Mouse (Mus musculus) heart, adult 2 months (tissue): ENCODE data around the gene Zc3h12a. TPM values are rescaled to one million over a fixed set of nuclear protein-coding genes. Genes with fewer than 3 reads are reported as not detected.

ENCODE experiments used
- DNase-seq, 2 experiments: peaks; one replicate each; pipeline ENCODE4 v3.0.0; 2021
- H3K27ac ChIP-seq: fragments of 200-600 bp; 2 replicates; pipeline ENCODE4 v1.8.1; 2022
- H3K27me3 ChIP-seq: fragments of 200-500 bp; 2 replicates; pipeline ENCODE4 v1.6.1; 2012; ENCODE audit warnings: mild to moderate bottlenecking, low read length, inconsistent platforms, mixed read lengths; ENCODE audit not compliant: control insufficient read depth, insufficient read depth
- H3K36me3 ChIP-seq: fragments of 200-500 bp; 2 replicates; pipeline ENCODE4 v1.6.1; 2012; ENCODE audit warnings: low read length, inconsistent platforms; ENCODE audit not compliant: control insufficient read depth, insufficient read depth
- H3K4me1 ChIP-seq: fragments of 200-500 bp; 2 replicates; pipeline ENCODE4 v1.6.1; 2011; ENCODE audit warnings: low read length; ENCODE audit not compliant: control insufficient read depth, insufficient read depth
- H3K4me3 ChIP-seq: fragments of 200-600 bp; 2 replicates; pipeline ENCODE4 v1.8.1; 2022
- H3K79me2 ChIP-seq: fragments of 200-500 bp; replicated peaks from 2 replicates; pipeline ENCODE4 v1.6.1; 2012; ENCODE audit warnings: mild to moderate bottlenecking, inconsistent platforms, low read length, moderate library complexity, mixed read lengths; ENCODE audit not compliant: control insufficient read depth, insufficient read depth
- H3K9ac ChIP-seq: fragments of 200-500 bp; 2 replicates; pipeline ENCODE4 v1.6.1; 2012; ENCODE audit warnings: low read depth, mild to moderate bottlenecking, control low read depth, inconsistent platforms, low read length, mixed read lengths
- CTCF ChIP-seq: fragments of 200-600 bp; IDR thresholded peaks from 2 replicates; pipeline ENCODE4 v1.8.1; 2022; ENCODE audit warnings: antibody characterized with exemption, mild to moderate bottlenecking, moderate library complexity
- EP300 ChIP-seq: fragments of 200-500 bp; IDR thresholded peaks from 2 replicates; pipeline ENCODE4 v1.6.1; 2011; ENCODE audit warnings: low read depth, low read length, control low read depth; ENCODE audit not compliant: insufficient read depth
- POLR2A ChIP-seq: fragments of 200-500 bp; IDR thresholded peaks from 2 replicates; pipeline ENCODE4 v1.6.1; 2011; ENCODE audit warnings: mild to moderate bottlenecking, low read depth, low read length, control low read depth; ENCODE audit not compliant: insufficient read depth
- WGBS: fragments of 180-500 bp; shearing (Covaris S2); methylation state at CpG from one replicate; pipeline ENCODE4 v1.1.7; 2018; 5-methylcytosine and 5-hydroxymethylcytosine counted together
- intact Hi-C: fragments of 180-260 bp; cut with DNase I; formaldehyde crosslinking; loops from one replicate; pipeline ENCODE4 v1.15.1; 2025
- polyA plus RNA-seq: library from polyadenylated mRNA; depleted of rRNA; stranded (reverse); fragments of >200 nt; gene quantifications from 2 replicates; pipeline ENCODE4 v1.2.3, GENCODE M21; 2012
- total RNA-seq, 2 experiments: library from RNA; stranded (reverse); gene quantifications; 2 replicates each; pipeline ENCODE4 v1.2.3; 2021

Zc3h12a gene
- total and polyA plus RNA-seq, 3 experiments = 3.0 to 5.0 (median 4.8) TPM

GRCm38 (mm10) chr4:125160320-125160950 is 32.8 kb upstream of the Zc3h12a start:
- Histone ChIP-seq H3K4me1 (no peaks in the 10 kb centered on the region), H3K27me3 (no peaks in the 10 kb centered on the region), H3K9ac (no peak overlapping the region), H3K36me3 (no peaks in the 10 kb centered on the region), H3K79me2 (no peaks in the 10 kb centered on the region), H3K4me3 (no peak overlapping the region), H3K27ac (no peak overlapping the region)
- 9% methylated on average over 19 of the region's 19 CpGs for WGBS
- intact Hi-C loops = loop anchor here (1.0 kb wide), 1 partner anchor 802 kb away; no protein-coding TSS in a partner anchor
- TF ChIP-seq CTCF (peak; percentile 96; the same call in 1 of the 2 replicates), EP300 (no peak)
- peak; percentile 78 to 89 for DNase-seq

GRCm38 (mm10) chr4:125158581-125159317 is 31.1 kb upstream of the Zc3h12a start:
- H3K27me3 ChIP-seq = no peaks in the 10 kb centered on the region
- intact Hi-C loops = no loop called here

GRCm38 (mm10) chr4:125158081-125158480 is 30.4 kb upstream of the Zc3h12a start:
- WGBS = 81% methylated on average over 2 of the region's 2 CpGs
- intact Hi-C loops = no loop called here
- no peaks in the 10 kb centered on the region for H3K79me2 ChIP-seq
- H3K36me3 ChIP-seq = no peaks in the 10 kb centered on the region
- no peak for TF ChIP-seq EP300
- TF ChIP-seq POLR2A = no peak
- TF ChIP-seq CTCF = no peak
- H3K4me3 ChIP-seq = no peak overlapping the region
- DNase-seq = no peak
- no peak overlapping the region for H3K9ac ChIP-seq
- no peaks in the 10 kb centered on the region for H3K27me3 ChIP-seq
- no peaks in the 10 kb centered on the region for H3K4me1 ChIP-seq
- no peak overlapping the region for H3K27ac ChIP-seq

More at GRCm38 (mm10) chr4:125158581-125159317, 31.1 kb upstream of the Zc3h12a start:
- Histone ChIP-seq H3K27ac (no peak overlapping the region), H3K4me3 (no peak overlapping the region), H3K79me2 (no peaks in the 10 kb centered on the region), H3K4me1 (no peaks in the 10 kb centered on the region), H3K36me3 (no peaks in the 10 kb centered on the region), H3K9ac (no peak overlapping the region)
- DNase-seq = no peak
- WGBS = 58% methylated on average over 20 of the region's 20 CpGs
- no peak for TF ChIP-seq EP300
- no peak for TF ChIP-seq POLR2A
- no peak for TF ChIP-seq CTCF

DNA sequence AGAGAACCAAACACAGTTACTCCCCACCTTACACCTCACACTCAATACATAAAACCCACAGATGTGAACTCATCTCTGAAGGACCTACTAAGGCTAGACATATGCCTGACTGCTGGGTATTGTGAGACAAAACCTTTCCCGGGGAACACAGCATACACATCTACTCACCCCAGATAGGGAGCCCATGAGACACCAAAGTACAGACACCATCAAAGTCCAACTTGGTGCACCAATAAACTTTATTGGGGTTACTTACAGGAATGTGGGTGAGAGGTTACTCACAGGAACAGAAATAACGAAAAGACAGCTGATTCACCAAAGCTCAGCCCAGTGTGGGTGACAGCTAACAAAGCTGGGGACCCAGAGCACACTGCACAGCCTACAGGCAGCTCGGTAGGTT is 29.7 kb upstream of the Zc3h12a start:
- Histone ChIP-seq H3K27ac (no peak overlapping the region), H3K4me1 (no peaks in the 10 kb centered on the region), H3K79me2 (no peaks in the 10 kb centered on the region), H3K4me3 (no peak overlapping the region), H3K9ac (no peak overlapping the region), H3K36me3 (no peaks in the 10 kb centered on the region), H3K27me3 (no peaks in the 10 kb centered on the region)
- no peak for DNase-seq
- WGBS = 69% methylated on average over 3 of the region's 3 CpGs
- intact Hi-C loops = no loop called here
- TF ChIP-seq CTCF (no peak), EP300 (no peak), POLR2A (no peak)

DNA sequence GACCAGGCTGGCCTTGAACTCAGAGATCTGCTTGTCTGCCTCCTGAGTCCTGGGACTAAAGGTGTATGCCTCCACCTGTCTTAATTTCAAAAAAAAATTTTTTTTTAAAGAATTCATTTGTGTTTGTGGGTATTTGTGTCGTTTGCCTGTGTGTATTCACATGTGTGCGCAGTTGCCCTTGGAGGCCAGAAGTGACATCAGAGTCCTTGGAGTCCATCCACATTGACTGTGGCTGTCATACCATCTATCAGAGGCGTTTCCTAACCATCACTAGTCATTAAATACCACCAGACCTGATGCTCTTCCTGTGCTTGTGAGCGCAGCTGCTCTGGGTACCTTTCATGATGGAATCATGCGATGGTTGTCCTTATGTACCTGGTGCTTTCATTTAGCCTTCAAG is 28.0 kb upstream of the Zc3h12a start:
- no peak overlapping the region for H3K4me3 ChIP-seq
- no peaks in the 10 kb centered on the region for H3K4me1 ChIP-seq
- no peak for DNase-seq
- no peak for TF ChIP-seq CTCF
- no peak for TF ChIP-seq POLR2A
- TF ChIP-seq EP300 = no peak
- no peak overlapping the region for H3K9ac ChIP-seq
- H3K79me2 ChIP-seq = no peaks in the 10 kb centered on the region
- 84% methylated on average over 5 of the region's 5 CpGs for WGBS
- no peaks in the 10 kb centered on the region for H3K36me3 ChIP-seq
- H3K27ac ChIP-seq = no peak overlapping the region
- no peaks in the 10 kb centered on the region for H3K27me3 ChIP-seq
- intact Hi-C loops = no loop called here

- intact Hi-C loops = no loop called here
- no peaks in the 10 kb centered on the region for H3K4me1 ChIP-seq
- no peak for DNase-seq
- no peak overlapping the region for H3K27ac ChIP-seq
- no peak overlapping the region for H3K9ac ChIP-seq
- no peaks in the 10 kb centered on the region for H3K36me3 ChIP-seq
- H3K79me2 ChIP-seq = no peaks in the 10 kb centered on the region
- TF ChIP-seq EP300 (no peak), CTCF (no peak), POLR2A (no peak)
- 57% methylated on average over 4 of the region's 4 CpGs for WGBS
- H3K4me3 ChIP-seq = no peak overlapping the region
- no peaks in the 10 kb centered on the region for H3K27me3 ChIP-seq
Observed at GRCm38 (mm10) chr4:125153659-125154241, 26.1 kb upstream of the Zc3h12a start.
